Mouse (Mus musculus): ENCODE data around the gene Slc25a44.

DNA sequence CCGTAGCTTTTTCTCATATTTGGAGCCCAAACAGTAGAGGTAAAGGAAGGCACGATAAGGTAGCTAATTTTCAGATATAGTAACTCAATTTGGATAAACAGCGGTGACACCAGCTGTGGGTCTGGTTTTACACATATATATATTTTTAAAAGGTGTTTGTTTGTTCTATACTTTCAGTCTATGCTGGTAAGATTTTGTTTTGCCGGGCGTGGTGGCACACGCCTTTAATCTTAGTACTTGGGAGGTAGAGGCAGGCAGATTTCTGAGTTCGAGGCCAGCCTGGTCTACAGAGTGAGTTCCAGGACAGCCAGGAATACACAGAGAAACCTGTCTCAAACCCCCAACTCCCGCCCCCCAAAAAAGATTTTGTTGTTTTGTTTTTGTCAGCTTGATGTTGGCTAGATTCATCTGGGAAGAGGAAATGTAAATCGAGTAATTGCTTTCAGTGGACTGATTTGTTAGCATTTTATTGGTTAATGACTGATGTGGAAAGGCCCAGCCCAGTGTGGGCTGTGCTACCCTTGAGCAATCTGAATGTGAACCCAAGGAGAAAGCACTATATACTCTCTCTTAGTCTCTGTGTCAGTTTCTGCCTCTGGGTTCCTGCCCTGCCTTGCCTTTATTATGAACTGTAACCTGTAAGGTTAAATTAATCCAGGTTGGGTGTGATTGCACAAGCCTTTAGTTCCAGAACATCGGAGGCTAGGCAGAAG, 925 bp upstream of the Slc25a44 start:
- TF ChIP-seq POLR2A (IDR thresholded peaks at IDR 0.05; ENCODE audit: borderline replicate concordance, extremely low read depth, low read depth, low read length) (no peak), CTCF (IDR thresholded peaks at IDR 0.05; ENCODE audit: insufficient read depth, low read length) (no peak)

Data from lung, adult 2 months (tissue).